Mouse (Mus musculus): ENCODE results near the gene Dus1l. TPM values are rescaled to one million over a fixed set of nuclear protein-coding genes. Genes with fewer than 3 reads are reported as not detected.
"Not testable (repeated sequence)": the region's sequence is repeated elsewhere in the genome, so short reads cannot be mapped to it uniquely, and the experiment has no call there.

Gene Dus1l
- polyA plus RNA-seq, 1 experiment from 2014 or later = 43.9 TPM

GRCm38 (mm10) chr11:120800061-120800904 is 4.1 kb upstream of the Dus1l start:
- H3K9me3 ChIP-seq (ENCODE audit: control insufficient read depth, low read length) = no peaks in the 10 kb centered on the region
- WGBS = 14% methylated on average over 10 of the region's 10 CpGs
- peaks cover 5% of the 10 kb centered on the region; the same call in 1 of the 2 replicates for H3K36me3 ChIP-seq (replicated peaks; ENCODE audit: control insufficient read depth, insufficient read depth)

GRCm38 (mm10) chr11:120799316-120799890 is 3.2 kb upstream of the Dus1l start:
- no peak for DNase-seq (ENCODE audit: low spot score)
- no peak overlapping the region for H3K4me3 ChIP-seq (replicated peaks; ENCODE audit: low read length)
- H3K27me3 ChIP-seq (ENCODE audit: control insufficient read depth, insufficient read depth, low read length) = no peaks in the 10 kb centered on the region
- WGBS = 75% methylated on average over 6 of the region's 6 CpGs
- no peaks in the 10 kb centered on the region for H3K9me3 ChIP-seq (ENCODE audit: control insufficient read depth, low read length)
- peaks cover 13% of the 10 kb centered on the region for H3K4me1 ChIP-seq (replicated peaks; ENCODE audit: control insufficient read depth, insufficient read depth, low read length)
- H3K27ac ChIP-seq = 0 out of 2 replicates have a peak overlapping the region, but pooled peaks have one; percentile 16
- H3K36me3 ChIP-seq (replicated peaks; ENCODE audit: control insufficient read depth, insufficient read depth) = peaks cover 1% of the 10 kb centered on the region; the same call in 1 of the 2 replicates
- ATAC-seq (ENCODE audit: low FRiP score) = no peak
- H3K9ac ChIP-seq = no peak overlapping the region
- H3K4me2 ChIP-seq (replicated peaks) = no peak overlapping the region

More at GRCm38 (mm10) chr11:120800061-120800904, 4.1 kb upstream of the Dus1l start:
- ATAC-seq (ENCODE audit: low FRiP score) (peak; percentile 64), DNase-seq (ENCODE audit: low spot score) (peak; percentile 91)
- Histone ChIP-seq H3K4me2 (replicated peaks) (0 out of 2 replicates have a peak overlapping the region, but pooled peaks have one; percentile 22), H3K27ac (0 out of 2 replicates have a peak overlapping the region, but pooled peaks have one; percentile 16), H3K27me3 (ENCODE audit: control insufficient read depth, insufficient read depth, low read length) (no peaks in the 10 kb centered on the region), H3K4me3 (replicated peaks; ENCODE audit: low read length) (no peak overlapping the region), H3K9ac (0 out of 2 replicates have a peak overlapping the region, but pooled peaks have one; percentile 32), H3K4me1 (replicated peaks; ENCODE audit: control insufficient read depth, insufficient read depth, low read length) (peaks cover 10% of the 10 kb centered on the region)

GRCm38 (mm10) chr11:120798244-120798643 is 2.0 kb upstream of the Dus1l start:
- ATAC-seq (ENCODE audit: low FRiP score) (no peak), DNase-seq (ENCODE audit: low spot score) (no peak)
- Histone ChIP-seq H3K9me3 (ENCODE audit: control insufficient read depth, low read length) (no peaks in the 10 kb centered on the region), H3K4me3 (replicated peaks; ENCODE audit: low read length) (no peak overlapping the region), H3K4me1 (replicated peaks; ENCODE audit: control insufficient read depth, insufficient read depth, low read length) (peaks cover 13% of the 10 kb centered on the region), H3K27me3 (ENCODE audit: control insufficient read depth, insufficient read depth, low read length) (no peaks in the 10 kb centered on the region), H3K4me2 (replicated peaks) (no peak overlapping the region), H3K27ac (no peak overlapping the region), H3K36me3 (replicated peaks; ENCODE audit: control insufficient read depth, insufficient read depth) (peaks cover 9% of the 10 kb centered on the region), H3K9ac (no peak overlapping the region)
- WGBS = 89% methylated on average over 3 of the region's 3 CpGs

- no peaks in the 10 kb centered on the region for H3K27me3 ChIP-seq (ENCODE audit: control insufficient read depth, insufficient read depth, low read length)
- H3K36me3 ChIP-seq (replicated peaks; ENCODE audit: control insufficient read depth, insufficient read depth) = peaks cover 26% of the 10 kb centered on the region
- DNase-seq (ENCODE audit: low spot score) = no peak
- WGBS = 23% methylated on average over 8 of the region's 8 CpGs
- peak overlapping the region; percentile 82 for H3K27ac ChIP-seq
- peak overlapping the region; percentile 80; the same call in 1 of the 2 replicates for H3K4me3 ChIP-seq (replicated peaks; ENCODE audit: low read length)
- peak overlapping the region; percentile 91 for H3K9ac ChIP-seq
- peaks cover 13% of the 10 kb centered on the region for H3K4me1 ChIP-seq (replicated peaks; ENCODE audit: control insufficient read depth, insufficient read depth, low read length)
- ATAC-seq (ENCODE audit: low FRiP score) = peak; percentile 5; the same call in 1 of the 2 replicates
- H3K9me3 ChIP-seq (ENCODE audit: control insufficient read depth, low read length) = no peaks in the 10 kb centered on the region
- peak overlapping the region; percentile 99 for H3K4me2 ChIP-seq (replicated peaks)
Observed at GRCm38 (mm10) chr11:120796614-120796946, 377 bp upstream of the Dus1l start.

DNA sequence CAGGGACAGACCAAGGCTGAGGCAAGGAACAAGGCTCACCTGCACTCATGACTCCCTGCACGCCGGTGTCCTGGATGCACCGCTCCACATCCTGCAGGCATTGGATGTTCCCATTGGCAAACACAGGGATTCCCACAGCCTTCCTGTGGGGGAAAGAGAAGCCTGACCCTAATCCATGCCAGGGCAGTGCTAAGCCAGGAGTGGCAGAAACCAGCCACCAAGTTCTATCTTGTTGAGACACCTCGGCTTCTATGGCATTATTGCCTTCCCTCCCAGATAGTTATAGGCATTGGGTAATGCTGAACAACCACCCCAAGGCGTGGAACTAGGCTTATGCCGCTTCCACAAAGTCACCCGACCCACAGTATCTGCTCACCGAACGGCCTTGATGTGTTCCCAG is 3.6 kb downstream of the Dus1l start:
- no peak overlapping the region for H3K9ac ChIP-seq
- H3K27me3 ChIP-seq (ENCODE audit: control insufficient read depth, insufficient read depth, low read length) = no peaks in the 10 kb centered on the region
- no peaks in the 10 kb centered on the region for H3K9me3 ChIP-seq (ENCODE audit: control insufficient read depth, low read length)
- WGBS = 96% methylated on average over 9 of the region's 9 CpGs
- H3K4me2 ChIP-seq (replicated peaks) = no peak overlapping the region
- ATAC-seq (ENCODE audit: low FRiP score) (no peak), DNase-seq (ENCODE audit: low spot score) (no peak)
- H3K27ac ChIP-seq = no peak overlapping the region
- H3K36me3 ChIP-seq (replicated peaks; ENCODE audit: control insufficient read depth, insufficient read depth) = peaks cover 63% of the 10 kb centered on the region
- no peak overlapping the region for H3K4me3 ChIP-seq (replicated peaks; ENCODE audit: low read length)
- H3K4me1 ChIP-seq (replicated peaks; ENCODE audit: control insufficient read depth, insufficient read depth, low read length) = peaks cover 8% of the 10 kb centered on the region

DNA sequence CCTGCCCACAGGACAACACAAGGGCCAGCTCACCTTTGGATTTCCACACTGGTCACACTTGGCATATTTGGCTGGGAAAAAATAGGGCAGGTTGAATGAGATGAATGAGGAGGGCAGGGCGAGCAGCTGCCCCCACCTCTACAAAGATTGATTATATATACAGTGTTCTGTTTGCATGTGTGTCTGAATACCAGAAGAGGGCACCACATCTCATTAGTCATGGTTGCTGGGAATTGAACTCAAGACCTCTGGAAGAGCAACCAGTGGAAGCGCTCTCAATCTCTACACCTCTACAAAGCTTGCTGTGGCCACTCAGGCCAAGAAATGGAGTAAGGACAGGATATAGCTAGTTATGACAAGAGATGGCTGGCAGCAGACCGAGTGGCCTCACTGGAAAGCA is 6.4 kb downstream of the Dus1l start:
- Histone ChIP-seq H3K27ac (no peak overlapping the region), H3K4me2 (replicated peaks) (no peak overlapping the region), H3K9me3 (ENCODE audit: control insufficient read depth, low read length) (no peaks in the 10 kb centered on the region), H3K36me3 (replicated peaks; ENCODE audit: control insufficient read depth, insufficient read depth) (peaks cover 82% of the 10 kb centered on the region), H3K4me3 (replicated peaks; ENCODE audit: low read length) (no peak overlapping the region), H3K4me1 (replicated peaks; ENCODE audit: control insufficient read depth, insufficient read depth, low read length) (peaks cover 6% of the 10 kb centered on the region), H3K9ac (no peak overlapping the region), H3K27me3 (ENCODE audit: control insufficient read depth, insufficient read depth, low read length) (no peaks in the 10 kb centered on the region)
- WGBS = 92% methylated on average over 3 of the region's 3 CpGs
- DNase-seq (ENCODE audit: low spot score) = no peak
- ATAC-seq (ENCODE audit: low FRiP score) = no peak

DNA sequence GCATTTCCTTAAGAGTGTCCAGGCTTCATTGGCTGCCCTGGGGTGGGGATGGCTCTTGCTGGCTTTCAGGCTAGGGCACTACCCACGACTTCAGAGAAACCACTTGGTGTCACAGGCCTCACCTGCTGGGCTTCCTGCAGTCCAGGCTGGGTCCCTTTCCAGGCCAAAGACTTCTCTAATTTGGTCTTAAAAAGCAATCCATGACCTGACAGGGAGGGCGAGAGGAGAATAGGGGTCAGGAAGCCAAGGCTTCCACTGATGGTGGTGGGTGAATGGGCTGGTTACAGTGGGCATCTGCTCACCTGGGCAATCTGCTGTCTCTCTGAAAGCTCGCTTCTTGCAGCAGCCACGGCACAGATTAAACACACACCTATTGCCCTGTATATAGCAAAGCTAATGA is 6.8 kb downstream of the Dus1l start:
- Histone ChIP-seq H3K4me3 (replicated peaks; ENCODE audit: low read length) (no peak overlapping the region), H3K27ac (no peak overlapping the region), H3K27me3 (ENCODE audit: control insufficient read depth, insufficient read depth, low read length) (no peaks in the 10 kb centered on the region), H3K9ac (no peak overlapping the region), H3K4me2 (replicated peaks) (no peak overlapping the region), H3K36me3 (replicated peaks; ENCODE audit: control insufficient read depth, insufficient read depth) (peaks cover 80% of the 10 kb centered on the region), H3K4me1 (replicated peaks; ENCODE audit: control insufficient read depth, insufficient read depth, low read length) (peaks cover 7% of the 10 kb centered on the region), H3K9me3 (ENCODE audit: control insufficient read depth, low read length) (no peaks in the 10 kb centered on the region)
- WGBS = 84% methylated on average over 4 of the region's 4 CpGs
- ATAC-seq (ENCODE audit: low FRiP score) (no peak), DNase-seq (ENCODE audit: low spot score) (no peak)

DNA sequence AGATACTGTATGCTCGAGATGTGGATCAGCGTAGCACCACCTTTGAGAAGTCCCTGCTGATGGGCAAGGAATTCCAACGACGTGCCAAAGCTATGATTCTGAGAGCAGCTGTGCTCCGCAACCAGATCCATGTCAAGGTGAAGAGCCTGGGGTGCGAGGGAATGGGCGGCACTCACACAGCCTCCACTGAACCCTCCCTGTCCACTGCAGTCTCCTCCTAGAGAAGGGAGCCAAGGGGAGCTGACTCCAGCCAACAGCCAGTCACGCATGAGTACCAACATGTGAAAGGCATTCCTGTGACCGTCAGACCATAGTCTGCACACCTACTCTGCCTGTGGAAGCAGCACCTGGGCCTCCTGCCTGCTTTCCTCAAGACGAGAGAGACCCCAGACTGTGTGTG is 7.7 kb downstream of the Dus1l start:
- not testable (repeated sequence) for H3K27me3 ChIP-seq (ENCODE audit: control insufficient read depth, insufficient read depth, low read length); H3K4me2 ChIP-seq (replicated peaks); H3K4me1 ChIP-seq (replicated peaks; ENCODE audit: control insufficient read depth, insufficient read depth, low read length); H3K27ac ChIP-seq; H3K4me3 ChIP-seq (replicated peaks; ENCODE audit: low read length); H3K9ac ChIP-seq; H3K9me3 ChIP-seq (ENCODE audit: control insufficient read depth, low read length); ATAC-seq (ENCODE audit: low FRiP score); DNase-seq (ENCODE audit: low spot score)
- H3K36me3 ChIP-seq (replicated peaks; ENCODE audit: control insufficient read depth, insufficient read depth) = peaks cover 75% of the 10 kb centered on the region
- 90% methylated on average over 9 of the region's 10 CpGs for WGBS

DNA sequence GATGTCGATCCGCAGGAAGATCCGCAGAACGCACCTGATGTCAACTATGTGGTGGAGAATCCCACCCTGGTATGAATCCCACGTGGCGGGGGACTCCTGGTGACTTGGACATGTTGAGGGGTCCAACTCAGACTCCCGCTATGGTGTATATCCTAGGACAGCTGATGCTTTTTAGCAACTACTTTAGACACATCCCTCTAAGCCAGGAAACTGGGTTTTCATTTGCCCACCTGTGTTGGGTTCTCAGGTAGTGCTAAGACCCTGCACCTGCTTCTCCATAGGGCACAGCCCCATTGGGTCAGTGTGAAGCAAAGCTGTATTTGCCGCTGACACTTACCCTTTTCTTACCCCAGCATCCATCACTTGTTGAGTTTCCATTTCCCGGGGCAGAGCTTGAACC is 11.1 kb downstream of the Dus1l start:
- ATAC-seq (ENCODE audit: low FRiP score) (no peak), DNase-seq (ENCODE audit: low spot score) (no peak)
- Histone ChIP-seq H3K4me1 (replicated peaks; ENCODE audit: control insufficient read depth, insufficient read depth, low read length) (peaks cover 16% of the 10 kb centered on the region), H3K36me3 (replicated peaks; ENCODE audit: control insufficient read depth, insufficient read depth) (peaks cover 67% of the 10 kb centered on the region), H3K9me3 (ENCODE audit: control insufficient read depth, low read length) (no peaks in the 10 kb centered on the region), H3K9ac (peak overlapping the region; percentile 98), H3K27ac (no peak overlapping the region), H3K4me2 (replicated peaks) (peak overlapping the region; percentile 94), H3K27me3 (ENCODE audit: control insufficient read depth, insufficient read depth, low read length) (no peaks in the 10 kb centered on the region), H3K4me3 (replicated peaks; ENCODE audit: low read length) (peak overlapping the region; percentile 99)
- WGBS = 43% methylated on average over 9 of the region's 9 CpGs

All from hindbrain, embryonic 14.5 days (tissue).